Comparison of ENCODE assay signal across 10 mouse cellular contexts in genomic region chr5:35746910-35747309, GRCm38 (mm10). TPM values are rescaled to one million over a fixed set of nuclear protein-coding genes. Genes with fewer than 3 reads are reported as not detected.
DNase-seq lines count a peak whose midpoint lies in the region; ATAC-seq and TF ChIP-seq lines count a peak whose summit lies in the region.
"Had no signal": no experiment of that assay in that cellular context is flagged by ENCODE, and none has a peak within 500 bp of the region (broad histone marks: within the 10 kb centered on the region; RNA-seq: fewer than 3 reads in every experiment).

No protein-coding gene starts in this region.

- H3K9me3 ChIP-seq in kidney, embryonic 16.5 days (ENCODE audit: low read length): no peaks in the 10 kb centered on the region
- no peaks in the 10 kb centered on the region for H3K9me3 ChIP-seq in hindbrain, embryonic 14.5 days (ENCODE audit: control insufficient read depth, low read length)
- no peaks in the 10 kb centered on the region for H3K9me3 ChIP-seq in limb, embryonic 11.5 days (ENCODE audit: control insufficient read depth, low read length)
- H3K9me3 ChIP-seq: embryonic facial prominence, embryonic 15.5 days; lung, embryonic 15.5 days had no signal

- H3K4me2 ChIP-seq in kidney, embryonic 16.5 days (replicated peaks; ENCODE audit: low read depth, low read length): no peak overlapping the region
- H3K4me2 ChIP-seq in hindbrain, embryonic 14.5 days (replicated peaks): no peak overlapping the region
- H3K4me2 ChIP-seq in limb, embryonic 11.5 days (ENCODE audit: low read depth, severe bottlenecking): no peak overlapping the region
- H3K4me2 ChIP-seq: embryonic facial prominence, embryonic 15.5 days; lung, embryonic 15.5 days had no signal

- DNase-seq in kidney, adult 2 months: peak; percentile 82
- DNase-seq in R1 (ENCODE audit: low read depth, low spot score): peak; percentile 69
- DNase-seq in cerebellum, postnatal 4 days (ENCODE audit: low spot score in 2 of 2): peak; percentile 68 to 80
- peak; percentile 80 for DNase-seq in hindbrain, embryonic 14.5 days (ENCODE audit: low spot score)
- DNase-seq in limb, embryonic 11.5 days (ENCODE audit: low spot score): peak; percentile 82
- peak; percentile 70 for DNase-seq in ovary, postnatal 36 days (ENCODE audit: low spot score)
- peak; percentile 74 for DNase-seq in urinary bladder, postnatal 14 days (ENCODE audit: low spot score)

- TF ChIP-seq POLR2A in kidney, adult 2 months (IDR thresholded peaks at IDR 0.05; ENCODE audit: low read depth, low read length): no peak

- H3K36me3 ChIP-seq in kidney, adult 2 months (ENCODE audit: control insufficient read depth, insufficient read depth, low read length): no peaks in the 10 kb centered on the region
- no peaks in the 10 kb centered on the region for H3K36me3 ChIP-seq in kidney, embryonic 16.5 days (ENCODE audit: insufficient read depth, low read length)
- no peaks in the 10 kb centered on the region for H3K36me3 ChIP-seq in hindbrain, embryonic 14.5 days (replicated peaks; ENCODE audit: control insufficient read depth, insufficient read depth)
- H3K36me3 ChIP-seq in limb, embryonic 11.5 days (ENCODE audit: control insufficient read depth, insufficient read depth, low read length): no peaks in the 10 kb centered on the region
- H3K36me3 ChIP-seq: embryonic facial prominence, embryonic 15.5 days; lung, embryonic 15.5 days had no signal

- H3K4me1 ChIP-seq in kidney, adult 2 months (ENCODE audit: control insufficient read depth, insufficient read depth, low read length): peaks cover 14% of the 10 kb centered on the region; the same call in 1 of the 2 replicates
- peaks cover 4% of the 10 kb centered on the region for H3K4me1 ChIP-seq in kidney, embryonic 16.5 days (ENCODE audit: insufficient read depth, low read length)
- no peaks in the 10 kb centered on the region for H3K4me1 ChIP-seq in hindbrain, embryonic 14.5 days (replicated peaks; ENCODE audit: control insufficient read depth, insufficient read depth, low read length)
- H3K4me1 ChIP-seq in limb, embryonic 11.5 days (ENCODE audit: control insufficient read depth, insufficient read depth, low read length): no peaks in the 10 kb centered on the region
- H3K4me1 ChIP-seq: embryonic facial prominence, embryonic 15.5 days; lung, embryonic 15.5 days had no signal

- H3K4me3 ChIP-seq in kidney, adult 2 months (ENCODE audit: insufficient read depth, low read depth, low read length): no peak overlapping the region
- H3K4me3 ChIP-seq in kidney, embryonic 16.5 days (ENCODE audit: low read length): no peak overlapping the region
- H3K4me3 ChIP-seq in hindbrain, embryonic 14.5 days (replicated peaks; ENCODE audit: low read length): no peak overlapping the region
- no peak overlapping the region for H3K4me3 ChIP-seq in limb, embryonic 11.5 days (ENCODE audit: low read depth, low read length)
- H3K4me3 ChIP-seq: embryonic facial prominence, embryonic 15.5 days; lung, embryonic 15.5 days had no signal

- peak; percentile 86 for TF ChIP-seq CTCF in kidney, adult 2 months (conservative IDR thresholded peaks at IDR 0.05; ENCODE audit: insufficient read depth, insufficient read length, low read depth, low read length)

- no peak overlapping the region for H3K27ac ChIP-seq in kidney, adult 2 months (ENCODE audit: insufficient read depth, low read depth, low read length)
- no peak overlapping the region for H3K27ac ChIP-seq in kidney, embryonic 16.5 days (ENCODE audit: low read length)
- no peak overlapping the region for H3K27ac ChIP-seq in hindbrain, embryonic 14.5 days
- no peak overlapping the region for H3K27ac ChIP-seq in limb, embryonic 11.5 days (replicated peaks; ENCODE audit: low read depth, low read length)
- H3K27ac ChIP-seq: embryonic facial prominence, embryonic 15.5 days; lung, embryonic 15.5 days had no signal

- 25% methylated on average over 4 of the region's 4 CpGs for WGBS in kidney, adult 2 months
- WGBS in kidney, embryonic 16.5 days: 26% methylated on average over 4 of the region's 4 CpGs
- WGBS in hindbrain, embryonic 14.5 days: 28% methylated on average over 4 of the region's 4 CpGs
- WGBS in limb, embryonic 11.5 days: 28% methylated on average over 4 of the region's 4 CpGs

- H3K27me3 ChIP-seq in kidney, adult 2 months (replicated peaks; ENCODE audit: control insufficient read depth, insufficient read depth, low read length): no peaks in the 10 kb centered on the region
- H3K27me3 ChIP-seq in kidney, embryonic 16.5 days (ENCODE audit: insufficient read depth, low read length): no peaks in the 10 kb centered on the region
- H3K27me3 ChIP-seq in hindbrain, embryonic 14.5 days (ENCODE audit: control insufficient read depth, insufficient read depth, low read length): no peaks in the 10 kb centered on the region
- H3K27me3 ChIP-seq in limb, embryonic 11.5 days (ENCODE audit: control insufficient read depth, insufficient read depth, low read length): no peaks in the 10 kb centered on the region
- H3K27me3 ChIP-seq: embryonic facial prominence, embryonic 15.5 days; lung, embryonic 15.5 days had no signal

- H3K9ac ChIP-seq in kidney, embryonic 16.5 days (replicated peaks; ENCODE audit: low read length): no peak overlapping the region
- no peak overlapping the region for H3K9ac ChIP-seq in hindbrain, embryonic 14.5 days
- no peak overlapping the region for H3K9ac ChIP-seq in limb, embryonic 11.5 days (ENCODE audit: low read length)
- H3K9ac ChIP-seq: embryonic facial prominence, embryonic 15.5 days; lung, embryonic 15.5 days had no signal

- no peak for ATAC-seq in kidney, embryonic 16.5 days (ENCODE audit: low FRiP score, low TSS enrichment)
- ATAC-seq in hindbrain, embryonic 14.5 days (ENCODE audit: low FRiP score): no peak
- ATAC-seq in limb, embryonic 11.5 days (ENCODE audit: insufficient number of reproducible peaks, low FRiP score, low TSS enrichment, low read depth): no peak

RNA-seq across cellular contexts. Expression of gene Sh3tc1, which starts 7.1 kb away (rescaled TPM):
- 35.1 and 40.1 TPM in 2 replicates for polyA plus RNA-seq in kidney, adult 2 months (2012; rRNA removed)
- polyA plus RNA-seq in kidney, embryonic 16.5 days (2015; fragmentation: Nextera tagmentation; extraction: Ambion mirVana): 25.2 and 27.6 TPM in 2 replicates
- polyA plus RNA-seq in hindbrain, embryonic 14.5 days (2014; fragmentation: Nextera tagmentation; extraction: Ambion mirVana): 2.5 and 3.0 TPM in 2 replicates
- polyA plus RNA-seq in limb, embryonic 11.5 days (2014; fragmentation: Nextera tagmentation; extraction: Ambion mirVana): 2.3 and 4.1 TPM in 2 replicates

RNA-seq across cellular contexts. Expression of gene Ablim2, which starts 10.8 kb away (rescaled TPM):
- polyA plus RNA-seq in kidney, adult 2 months (2012; rRNA removed): 5.8 and 7.5 TPM in 2 replicates
- polyA plus RNA-seq in kidney, embryonic 16.5 days (2015; fragmentation: Nextera tagmentation; extraction: Ambion mirVana): 2.8 and 3.0 TPM in 2 replicates
- polyA plus RNA-seq in hindbrain, embryonic 14.5 days (2014; fragmentation: Nextera tagmentation; extraction: Ambion mirVana): 19.9 and 22.3 TPM in 2 replicates
- 1.1 and 1.3 TPM in 2 replicates for polyA plus RNA-seq in limb, embryonic 11.5 days (2014; fragmentation: Nextera tagmentation; extraction: Ambion mirVana)
